Comparison of ENCODE assay signal across 8 mouse cellular contexts in the genomic region with DNA sequence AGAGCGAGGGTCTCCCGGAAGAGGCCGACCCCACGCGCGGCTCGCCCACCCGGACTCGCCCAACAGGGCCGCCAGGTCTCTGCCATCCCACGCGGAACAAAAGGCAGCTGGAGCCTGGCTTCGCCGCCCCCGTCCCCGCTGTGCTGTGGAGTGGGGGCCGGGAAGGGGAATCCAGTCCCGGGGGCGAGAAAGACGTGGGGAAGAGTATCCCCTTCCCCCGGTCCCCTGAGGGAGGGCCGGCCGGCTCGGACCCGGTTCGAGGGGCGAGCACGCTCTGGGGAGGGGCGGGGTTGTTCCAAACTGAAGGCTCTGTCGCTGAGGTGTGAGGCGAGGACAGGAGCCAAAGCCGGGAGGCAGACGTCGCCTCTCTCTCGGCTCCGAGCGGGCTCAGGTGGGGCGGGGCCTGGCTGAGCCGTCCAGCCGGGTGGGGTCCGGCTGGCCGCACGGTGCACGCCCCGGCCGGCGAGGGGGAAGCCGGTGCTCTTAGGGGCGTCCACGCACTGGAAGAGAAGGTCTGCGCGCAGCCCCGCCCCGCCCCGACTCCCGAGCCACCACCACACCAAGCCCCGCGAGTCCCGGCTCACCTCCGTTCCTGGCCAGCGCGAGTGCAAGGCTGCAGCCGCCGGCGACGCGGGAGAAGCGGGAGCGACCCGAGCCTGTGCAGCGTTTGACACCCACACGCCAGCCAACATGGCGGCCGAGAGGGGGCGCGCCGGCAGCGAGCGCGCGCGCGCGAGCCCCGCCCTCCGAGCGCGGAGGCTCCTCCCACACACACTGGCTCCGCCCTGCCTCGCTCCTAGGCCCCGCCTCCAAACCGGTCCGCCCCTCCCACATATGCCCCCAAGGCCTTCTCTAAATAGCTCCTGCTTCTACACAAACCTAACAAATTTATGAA. TPM values are rescaled to one million over a fixed set of nuclear protein-coding genes. Genes with fewer than 3 reads are reported as not detected.
DNase-seq lines count a peak whose midpoint lies in the region; ATAC-seq lines count a peak whose summit lies in the region.

Gene Epn2 (minus strand): TSS at position 705 of the 895 bp plus-strand sequence.

- no peaks in the 10 kb centered on the region for H3K36me3 ChIP-seq in hindbrain, embryonic 14.5 days (replicated peaks; ENCODE audit: control insufficient read depth, insufficient read depth)

- WGBS in hindbrain, embryonic 14.5 days: under 1% methylated on average over 64 of the region's 93 CpGs

- H3K27ac ChIP-seq in hindbrain, embryonic 14.5 days: peak within 1 kb of the TSS; percentile 80

- H3K4me1 ChIP-seq in hindbrain, embryonic 14.5 days (replicated peaks; ENCODE audit: control insufficient read depth, insufficient read depth, low read length): peaks cover 15% of the 10 kb centered on the region

- peak; percentile 89 for ATAC-seq in hindbrain, embryonic 14.5 days (ENCODE audit: low FRiP score)

- H3K4me2 ChIP-seq in hindbrain, embryonic 14.5 days (replicated peaks): peak within 1 kb of the TSS; percentile 71

- peak within 1 kb of the TSS; percentile 92 for H3K9ac ChIP-seq in hindbrain, embryonic 14.5 days

- H3K4me3 ChIP-seq in hindbrain, embryonic 14.5 days (replicated peaks; ENCODE audit: low read length): peak within 1 kb of the TSS; percentile 61

- no peaks in the 10 kb centered on the region for H3K9me3 ChIP-seq in hindbrain, embryonic 14.5 days (ENCODE audit: control insufficient read depth, low read length)

- DNase-seq in T-cell, adult 2 months (ENCODE audit: low spot score): peak; percentile 36
- peak; percentile 86 for DNase-seq in cerebellum, adult 9-11 months
- peak; percentile 45 to 71 for DNase-seq in frontal cortex, postnatal 25 days (ENCODE audit: low spot score in 2 of 2)
- DNase-seq in hindbrain, embryonic 14.5 days (ENCODE audit: low spot score): peak; percentile 83
- DNase-seq in left cerebral cortex, adult 18-20 months (ENCODE audit: low spot score in 2 of 2): peak; percentile 71 to 72
- DNase-seq in lung, postnatal 4 days: peak; percentile 85 to 91
- DNase-seq in right cerebral cortex, adult 18-20 months: peak; percentile 79
- peak; percentile 76 for DNase-seq in urinary bladder, postnatal 25 days (ENCODE audit: low spot score)

- H3K27me3 ChIP-seq in hindbrain, embryonic 14.5 days (ENCODE audit: control insufficient read depth, insufficient read depth, low read length): no peaks in the 10 kb centered on the region

RNA-seq across cellular contexts. Expression of gene Epn2, which starts in this region (rescaled TPM):
- polyA plus RNA-seq in hindbrain, embryonic 14.5 days (2014; fragmentation: Nextera tagmentation; extraction: Ambion mirVana): 65.6 and 80.9 TPM in 2 replicates
- total RNA-seq in left cerebral cortex, adult 18-20 months (2021): 100 to 1,000 TPM; 116 to 128 TPM

Comparison
In these comparisons a context has a peak if more than half of its experiments do, and no peak if none do; other contexts are left out.
1. Peak in every context shown above with its lines: DNase-seq, ATAC-seq, H3K4me3 ChIP-seq and H3K27ac ChIP-seq.
2. DNase-seq: peak in every context shown above with its lines; median percentile 88 in lung, postnatal 4 days; 86 in cerebellum, adult 9-11 months; 83 in hindbrain, embryonic 14.5 days; 79 in right cerebral cortex, adult 18-20 months; 76 in urinary bladder, postnatal 25 days; 72 in left cerebral cortex, adult 18-20 months; 58 in frontal cortex, postnatal 25 days; 36 in T-cell, adult 2 months.